Mouse (Mus musculus): ENCODE measurements around the gene Ecd. TPM values are rescaled to one million over a fixed set of nuclear protein-coding genes. Genes with fewer than 3 reads are reported as not detected.

Gene Ecd
- total RNA-seq (2014; rRNA removed) (29.8 and 38.6 TPM in 2 replicates), polyA plus RNA-seq (2015; fragmentation: Nextera tagmentation; extraction: Ambion mirVana) (37.3 and 38.4 TPM in 2 replicates)

- peak within 1 kb of the TSS; percentile 94 for H3K27ac ChIP-seq
- peaks cover 11% of the 10 kb centered on the region for H3K4me1 ChIP-seq (ENCODE audit: insufficient read depth, low read length)
- TF ChIP-seq CTCF (IDR thresholded peaks at IDR 0.05; ENCODE audit: low read depth): peak; percentile 47; the same call in 1 of the 2 replicates
- DNase-seq (ENCODE audit: low spot score) (peak; percentile 98), ATAC-seq (peak; percentile 99)
- no peaks in the 10 kb centered on the region for H3K27me3 ChIP-seq (ENCODE audit: insufficient read depth, low read length)
- H3K9me3 ChIP-seq (ENCODE audit: low read length): no peaks in the 10 kb centered on the region
- peak within 1 kb of the TSS; percentile 85 for H3K4me3 ChIP-seq (ENCODE audit: low read length)
- H3K4me2 ChIP-seq (ENCODE audit: low read depth, low read length): peak within 1 kb of the TSS; percentile 86
- WGBS: under 1% methylated on average over 36 of the region's 42 CpGs
- H3K9ac ChIP-seq (replicated peaks; ENCODE audit: low read length): peak within 1 kb of the TSS; percentile 94
- 0 out of 2 replicates have a peak, but pooled peaks cover 4% of the 10 kb centered on the region for H3K36me3 ChIP-seq (ENCODE audit: insufficient read depth, low read length)
Observed at GRCm38 (mm10) chr14:20347991-20348541, at the start of gene Ecd, which contains the start of gene Fam149b. Gene Ecd, minus strand, starts transcription at chr14:20348121. Gene Fam149b, plus strand, starts transcription at chr14:20348162.

GRCm38 (mm10) chr14:20397220-20397619 is 49.3 kb upstream of the Ecd start:
- no peak for TF ChIP-seq CTCF (IDR thresholded peaks at IDR 0.05; ENCODE audit: low read depth)
- ATAC-seq: no peak
- H3K4me2 ChIP-seq (ENCODE audit: low read depth, low read length): no peak overlapping the region
- no peaks in the 10 kb centered on the region for H3K27me3 ChIP-seq (ENCODE audit: insufficient read depth, low read length)
- no peak overlapping the region for H3K4me3 ChIP-seq (ENCODE audit: low read length)
- H3K27ac ChIP-seq: no peak overlapping the region
- H3K9me3 ChIP-seq (ENCODE audit: low read length): no peaks in the 10 kb centered on the region
- no peak overlapping the region for H3K9ac ChIP-seq (replicated peaks; ENCODE audit: low read length)
- no peaks in the 10 kb centered on the region for H3K4me1 ChIP-seq (ENCODE audit: insufficient read depth, low read length)
- DNase-seq (ENCODE audit: low spot score): no peak
- no peaks in the 10 kb centered on the region for H3K36me3 ChIP-seq (ENCODE audit: insufficient read depth, low read length)
- WGBS: 74% methylated on average over 9 of the region's 9 CpGs

- Histone ChIP-seq H3K4me3 (ENCODE audit: low read length) (peak within 1 kb of the TSS; percentile 81), H3K27me3 (ENCODE audit: insufficient read depth, low read length) (no peaks in the 10 kb centered on the region), H3K36me3 (ENCODE audit: insufficient read depth, low read length) (peaks cover 5% of the 10 kb centered on the region; the same call in 1 of the 2 replicates), H3K4me1 (ENCODE audit: insufficient read depth, low read length) (no peaks in the 10 kb centered on the region), H3K27ac (peak within 1 kb of the TSS; percentile 86), H3K9me3 (ENCODE audit: low read length) (no peaks in the 10 kb centered on the region), H3K4me2 (ENCODE audit: low read depth, low read length) (peak within 1 kb of the TSS; percentile 56), H3K9ac (replicated peaks; ENCODE audit: low read length) (peak within 1 kb of the TSS; percentile 85)
- ATAC-seq (peak; percentile 95), DNase-seq (ENCODE audit: low spot score) (peak; percentile 98)
- TF ChIP-seq CTCF (IDR thresholded peaks at IDR 0.05; ENCODE audit: low read depth): peak; percentile 72
- WGBS: under 1% methylated on average over 68 of the region's 68 CpGs
Observed at GRCm38 (mm10) chr14:20393205-20393913, 45.4 kb upstream of the Ecd start, which contains the start of gene Mrps16. Gene Mrps16, minus strand, starts transcription at chr14:20393634.

GRCm38 (mm10) chr14:20392326-20392725 is 44.4 kb upstream of the Ecd start:
- H3K27me3 ChIP-seq (ENCODE audit: insufficient read depth, low read length): no peaks in the 10 kb centered on the region
- no peak overlapping the region for H3K4me3 ChIP-seq (ENCODE audit: low read length)
- H3K4me2 ChIP-seq (ENCODE audit: low read depth, low read length): peak overlapping the region; percentile 56; the same call in 1 of the 2 replicates
- H3K4me1 ChIP-seq (ENCODE audit: insufficient read depth, low read length): peaks cover 7% of the 10 kb centered on the region; the same call in 1 of the 2 replicates
- H3K27ac ChIP-seq: no peak overlapping the region
- 92% methylated on average over 3 of the region's 4 CpGs for WGBS
- no peak for DNase-seq (ENCODE audit: low spot score)
- H3K36me3 ChIP-seq (ENCODE audit: insufficient read depth, low read length): peaks cover 5% of the 10 kb centered on the region; the same call in 1 of the 2 replicates
- no peak overlapping the region for H3K9ac ChIP-seq (replicated peaks; ENCODE audit: low read length)
- ATAC-seq: no peak
- TF ChIP-seq CTCF (IDR thresholded peaks at IDR 0.05; ENCODE audit: low read depth): no peak
- no peaks in the 10 kb centered on the region for H3K9me3 ChIP-seq (ENCODE audit: low read length)

GRCm38 (mm10) chr14:20389446-20390079 is 41.6 kb upstream of the Ecd start:
- ATAC-seq (no peak), DNase-seq (ENCODE audit: low spot score) (no peak)
- Histone ChIP-seq H3K4me3 (ENCODE audit: low read length) (peak overlapping the region; percentile 61; the same call in 1 of the 2 replicates), H3K4me1 (ENCODE audit: insufficient read depth, low read length) (peaks cover 7% of the 10 kb centered on the region; the same call in 1 of the 2 replicates), H3K9ac (replicated peaks; ENCODE audit: low read length) (peak overlapping the region; percentile 53; the same call in 1 of the 2 replicates), H3K9me3 (ENCODE audit: low read length) (no peaks in the 10 kb centered on the region), H3K4me2 (ENCODE audit: low read depth, low read length) (peak overlapping the region; percentile 86), H3K36me3 (ENCODE audit: insufficient read depth, low read length) (peaks cover 5% of the 10 kb centered on the region; the same call in 1 of the 2 replicates), H3K27ac (peak overlapping the region; percentile 75; the same call in 1 of the 2 replicates), H3K27me3 (ENCODE audit: insufficient read depth, low read length) (no peaks in the 10 kb centered on the region)
- TF ChIP-seq CTCF (IDR thresholded peaks at IDR 0.05; ENCODE audit: low read depth): no peak
- 87% methylated on average over 8 of the region's 8 CpGs for WGBS

GRCm38 (mm10) chr14:20388441-20389129 is 40.7 kb upstream of the Ecd start, which contains the start of gene Dnajc9:
Gene Dnajc9, minus strand, starts transcription at chr14:20388910.
- TF ChIP-seq CTCF (IDR thresholded peaks at IDR 0.05; ENCODE audit: low read depth): no peak
- H3K9ac ChIP-seq (replicated peaks; ENCODE audit: low read length): peak within 1 kb of the TSS; percentile 53
- H3K27ac ChIP-seq: peak within 1 kb of the TSS; percentile 75
- H3K36me3 ChIP-seq (ENCODE audit: insufficient read depth, low read length): peaks cover 5% of the 10 kb centered on the region; the same call in 1 of the 2 replicates
- H3K4me2 ChIP-seq (ENCODE audit: low read depth, low read length): peak within 1 kb of the TSS; percentile 86
- H3K4me3 ChIP-seq (ENCODE audit: low read length): peak within 1 kb of the TSS; percentile 61
- WGBS: under 1% methylated on average over 56 of the region's 59 CpGs
- H3K4me1 ChIP-seq (ENCODE audit: insufficient read depth, low read length): peaks cover 7% of the 10 kb centered on the region; the same call in 1 of the 2 replicates
- no peaks in the 10 kb centered on the region for H3K9me3 ChIP-seq (ENCODE audit: low read length)
- no peaks in the 10 kb centered on the region for H3K27me3 ChIP-seq (ENCODE audit: insufficient read depth, low read length)
- DNase-seq (ENCODE audit: low spot score) (peak; percentile 96), ATAC-seq (peak; percentile 71)
